Mouse (Mus musculus) hindbrain, embryonic 11.5 days (tissue): ENCODE results near the gene Dpp8. TPM values are rescaled to one million over a fixed set of nuclear protein-coding genes. Genes with fewer than 3 reads are reported as not detected.

Experiments
- ATAC-seq: fragments of 200-750 bp; cut with Nextera tagmentation; 2 replicates; pipeline ENCODE4 v1.8.0; 2017; ENCODE audit warnings: mild to moderate bottlenecking, moderate TSS enrichment, moderate library complexity; ENCODE audit not compliant: low FRiP score
- DNase-seq: peaks from one replicate; pipeline ENCODE4 v3.0.0-alpha.2; 2015; ENCODE audit warnings: low spot score
- H3K27ac ChIP-seq: fragments of 300-500 bp; sonication (generic); 2 replicates; pipeline ENCODE4 v1.5.1; 2014; ENCODE audit warnings: mild to moderate bottlenecking, low read depth, low read length
- H3K27me3 ChIP-seq: fragments of 300-500 bp; sonication (generic); 2 replicates; pipeline ENCODE4 v1.6.1; 2014; ENCODE audit warnings: mild to moderate bottlenecking, low read length, moderate library complexity, mixed read lengths; ENCODE audit not compliant: control insufficient read depth, insufficient read depth
- H3K36me3 ChIP-seq: fragments of 300-500 bp; sonication (generic); 2 replicates; pipeline ENCODE4 v1.6.1; 2014; ENCODE audit warnings: mild to moderate bottlenecking, low read length, moderate library complexity, mixed read lengths; ENCODE audit not compliant: control insufficient read depth, insufficient read depth
- H3K4me1 ChIP-seq: fragments of 300-500 bp; sonication (generic); replicated peaks from 2 replicates; pipeline ENCODE4 v1.6.1; 2014; ENCODE audit warnings: low read length, mixed read lengths; ENCODE audit not compliant: control insufficient read depth, insufficient read depth
- H3K4me2 ChIP-seq: fragments of 300-500 bp; sonication (generic); replicated peaks from 2 replicates; pipeline ENCODE4 v1.6.1; 2014; ENCODE audit warnings: mild to moderate bottlenecking, low read depth, low read length
- H3K4me3 ChIP-seq: fragments of 300-500 bp; sonication (generic); 2 replicates; pipeline ENCODE4 v1.5.1; 2014; ENCODE audit warnings: low read depth, low read length
- H3K9ac ChIP-seq: fragments of 300-500 bp; sonication (generic); 2 replicates; pipeline ENCODE4 v1.6.1; 2014; ENCODE audit warnings: low read depth, low read length
- H3K9me3 ChIP-seq: fragments of 300-500 bp; sonication (generic); 2 replicates; pipeline ENCODE4 v1.6.1; 2016; ENCODE audit warnings: low read length; ENCODE audit not compliant: control insufficient read depth
- WGBS: fragments of 180-500 bp; shearing (Covaris S2); extraction: QIAGEN DNeasy Blood & Tissue Kit; methylation state at CpG from one replicate; pipeline ENCODE4 v1.1.7; 2014; 5-methylcytosine and 5-hydroxymethylcytosine counted together
- polyA plus RNA-seq: library from polyadenylated mRNA; unstranded; fragments of >200 nt; fragmentation: Nextera tagmentation; extraction: Ambion mirVana; gene quantifications from 2 replicates; pipeline ENCODE4 v1.2.1, GENCODE M21; 2014

The Dpp8 gene
- polyA plus RNA-seq, 1 experiment from 2014 or later, result 35.4 TPM

DNA sequence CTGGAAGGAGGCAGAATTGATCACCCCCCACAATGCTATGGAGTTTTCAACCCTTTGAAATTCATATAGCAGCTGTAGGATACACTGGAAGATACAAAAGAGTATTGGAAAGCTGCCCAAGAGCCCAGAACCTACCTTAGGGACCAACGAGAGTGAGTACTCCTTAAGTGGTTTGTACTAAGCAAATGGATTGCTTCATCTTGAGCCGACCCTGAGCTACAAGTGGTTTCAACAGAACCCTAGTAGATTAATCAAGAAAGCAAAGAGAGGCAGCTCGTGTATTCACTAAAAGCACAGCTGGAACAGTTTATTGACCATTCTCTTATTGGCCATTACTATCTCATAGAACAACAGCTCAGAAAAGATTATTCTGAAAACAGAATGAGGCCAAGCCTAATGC, 13.1 kb upstream of the Dpp8 start:
- no peak overlapping the region for H3K27ac ChIP-seq
- WGBS, result 66% methylated on average over 3 of the region's 3 CpGs
- no peaks in the 10 kb centered on the region for H3K9me3 ChIP-seq
- no peak for DNase-seq
- H3K27me3 ChIP-seq, result no peaks in the 10 kb centered on the region
- H3K4me1 ChIP-seq, result peaks cover 7% of the 10 kb centered on the region
- H3K36me3 ChIP-seq, result no peaks in the 10 kb centered on the region
- no peak overlapping the region for H3K9ac ChIP-seq
- no peak overlapping the region for H3K4me2 ChIP-seq
- no peak overlapping the region for H3K4me3 ChIP-seq
- ATAC-seq, result no peak

DNA sequence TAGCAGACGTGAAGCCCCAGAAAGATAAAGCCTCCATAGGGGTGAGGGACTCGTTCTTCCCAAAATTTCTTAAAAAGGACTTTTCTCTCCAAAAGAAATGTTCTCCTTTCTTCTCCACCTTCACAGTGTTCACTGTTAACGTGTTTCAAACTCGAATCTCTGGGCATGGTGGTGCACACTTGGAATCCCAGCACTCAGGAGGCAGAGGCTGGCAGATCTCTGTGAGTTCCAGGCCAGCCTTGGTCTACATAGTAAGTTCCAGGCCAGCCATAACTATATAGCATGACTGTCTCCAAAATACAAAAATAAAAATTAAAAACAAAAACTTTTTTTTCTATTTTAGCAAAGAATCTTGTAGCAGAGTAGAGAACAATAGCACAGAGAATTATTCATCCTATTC, 12.1 kb upstream of the Dpp8 start:
- peaks cover 7% of the 10 kb centered on the region for H3K4me1 ChIP-seq
- ATAC-seq (no peak), DNase-seq (no peak)
- H3K9ac ChIP-seq, result no peak overlapping the region
- peak overlapping the region; percentile 59; the same call in 1 of the 2 replicates for H3K4me2 ChIP-seq
- no peaks in the 10 kb centered on the region for H3K27me3 ChIP-seq
- H3K36me3 ChIP-seq, result no peaks in the 10 kb centered on the region
- no peaks in the 10 kb centered on the region for H3K9me3 ChIP-seq
- H3K4me3 ChIP-seq, result peak overlapping the region; percentile 73
- H3K27ac ChIP-seq, result no peak overlapping the region
- 84% methylated on average over 4 of the region's 4 CpGs for WGBS

DNA sequence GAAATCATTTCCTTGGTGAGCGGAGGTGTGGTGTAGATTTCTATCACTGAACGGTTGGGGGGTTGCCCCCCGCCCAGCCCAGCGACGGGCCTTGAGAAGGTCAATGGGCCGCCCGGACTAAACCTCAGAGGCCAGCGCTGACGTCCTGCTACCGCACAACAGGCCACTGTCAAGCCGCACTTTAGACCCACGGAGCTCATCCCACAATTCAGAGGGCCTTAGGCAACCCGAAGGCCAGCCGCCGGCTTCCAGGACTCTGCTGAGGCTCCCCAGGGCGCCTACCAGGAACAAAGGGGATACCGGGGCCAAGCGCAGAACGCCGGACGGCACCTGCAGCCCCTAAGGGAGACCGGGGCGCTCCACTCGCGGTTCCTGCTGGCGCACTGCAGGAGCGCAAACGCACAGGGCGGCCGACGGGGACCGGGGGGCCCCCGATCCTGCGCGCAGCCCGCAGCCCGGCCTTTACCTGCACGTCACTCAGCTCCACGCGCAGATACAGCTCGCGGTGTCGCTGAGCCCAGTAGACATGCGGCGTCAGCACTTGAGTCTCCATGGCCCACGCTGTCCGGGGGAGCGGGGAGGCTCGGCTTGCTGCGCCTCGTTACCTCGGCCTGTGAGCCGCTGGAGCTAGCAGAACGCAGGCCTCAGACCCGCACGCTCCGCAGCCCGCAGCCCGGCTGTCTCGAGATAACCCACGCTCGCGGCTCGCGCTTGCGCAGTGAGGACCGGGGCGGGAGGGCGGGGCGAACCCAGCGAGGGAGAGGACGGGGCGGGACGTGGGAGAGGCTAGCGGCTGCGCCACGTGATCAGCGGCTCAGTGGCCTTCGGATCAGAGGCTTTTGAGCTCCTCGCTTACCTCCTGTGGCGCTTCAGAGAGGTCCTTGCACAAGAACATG, 11.0 kb upstream of the Dpp8 start, which contains the start of gene Hacd3:
TSS of gene Hacd3 (minus strand) at position 703 of the 896 bp plus-strand sequence.
- Histone ChIP-seq H3K9me3 (no peaks in the 10 kb centered on the region), H3K4me1 (peaks cover 7% of the 10 kb centered on the region), H3K9ac (peak within 1 kb of the TSS; percentile 89), H3K27ac (peak within 1 kb of the TSS; percentile 77), H3K4me3 (peak within 1 kb of the TSS; percentile 73), H3K4me2 (peak within 1 kb of the TSS; percentile 59), H3K36me3 (no peaks in the 10 kb centered on the region), H3K27me3 (no peaks in the 10 kb centered on the region)
- ATAC-seq (peak; percentile 93), DNase-seq (peak; percentile 94)
- under 1% methylated on average over 81 of the region's 81 CpGs for WGBS

DNA sequence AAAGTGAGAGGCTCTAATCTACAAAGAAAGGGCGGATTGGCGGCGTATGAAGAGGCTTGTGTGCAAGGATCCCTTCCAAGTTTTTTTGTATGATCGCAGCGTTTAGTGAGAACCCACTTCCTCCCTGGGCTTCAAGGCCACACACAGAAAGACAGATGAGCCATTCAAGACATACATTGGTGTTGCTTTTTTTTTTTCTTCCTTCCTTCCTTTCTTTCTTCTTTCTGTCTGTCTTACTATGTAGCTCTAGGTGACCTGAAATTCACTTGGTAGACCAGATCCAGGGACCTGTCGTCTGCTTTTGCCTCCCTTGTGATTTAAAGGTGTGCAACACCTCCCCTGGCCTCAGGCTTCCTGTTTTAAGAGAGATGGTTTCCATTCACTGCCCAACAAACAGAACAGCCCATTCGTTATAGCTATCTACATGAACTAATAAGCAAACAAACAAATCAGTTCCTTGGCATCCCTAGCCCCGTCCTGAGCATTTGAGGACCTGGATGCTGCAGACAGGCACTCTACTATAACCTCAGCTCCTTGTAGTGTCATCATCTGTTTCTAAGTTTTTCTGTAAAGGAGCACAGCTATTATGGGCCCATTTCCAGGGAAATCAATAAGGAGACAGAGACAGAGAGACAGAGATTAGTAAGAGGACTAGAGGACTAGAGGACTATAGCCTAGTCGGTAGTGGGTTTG, 10.2 kb upstream of the Dpp8 start:
- H3K9ac ChIP-seq, result peak overlapping the region; percentile 89
- H3K4me1 ChIP-seq, result peaks cover 7% of the 10 kb centered on the region
- no peaks in the 10 kb centered on the region for H3K36me3 ChIP-seq
- H3K27me3 ChIP-seq, result no peaks in the 10 kb centered on the region
- no peaks in the 10 kb centered on the region for H3K9me3 ChIP-seq
- H3K27ac ChIP-seq, result peak overlapping the region; percentile 77
- 22% methylated on average over 9 of the region's 9 CpGs for WGBS
- no peak; the same call in 1 of the 2 replicates for ATAC-seq
- no peak for DNase-seq
- peak overlapping the region; percentile 73 for H3K4me3 ChIP-seq
- peak overlapping the region; percentile 59 for H3K4me2 ChIP-seq

DNA sequence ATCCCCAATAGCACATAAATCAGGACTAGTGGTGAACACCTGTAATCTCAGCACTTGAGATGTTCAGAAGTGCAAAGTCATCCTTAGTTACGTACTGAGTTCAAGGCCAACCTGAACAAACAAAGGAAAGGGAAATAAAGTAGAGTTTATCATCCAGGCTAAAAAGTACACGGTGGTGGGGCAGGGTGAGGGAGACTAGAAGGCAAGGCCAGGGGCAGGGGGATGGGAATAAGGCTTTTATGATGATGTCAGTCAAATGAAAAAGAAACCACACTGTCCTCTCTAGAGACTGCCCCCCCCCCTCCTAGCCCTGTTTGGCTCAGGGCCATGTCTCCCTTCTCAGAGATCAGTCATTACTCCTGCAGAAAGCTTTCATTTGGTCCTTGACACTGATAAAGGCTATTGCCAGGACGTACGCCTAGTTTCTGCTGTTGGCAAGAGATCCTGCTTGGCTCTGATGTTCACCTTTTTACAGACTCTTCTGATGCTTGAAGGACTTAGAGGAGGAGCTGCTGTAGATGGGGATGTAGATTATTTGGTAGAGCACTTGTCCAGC, 9.6 kb upstream of the Dpp8 start:
- H3K27ac ChIP-seq, result no peak overlapping the region
- DNase-seq, result no peak
- ATAC-seq, result no peak
- WGBS, result 78% methylated on average over 4 of the region's 4 CpGs
- no peak overlapping the region for H3K4me2 ChIP-seq
- H3K9ac ChIP-seq, result no peak overlapping the region
- H3K4me3 ChIP-seq, result no peak overlapping the region
- H3K9me3 ChIP-seq, result no peaks in the 10 kb centered on the region
- peaks cover 7% of the 10 kb centered on the region; the same call in 1 of the 2 replicates for H3K4me1 ChIP-seq
- no peaks in the 10 kb centered on the region for H3K27me3 ChIP-seq
- H3K36me3 ChIP-seq, result no peaks in the 10 kb centered on the region

DNA sequence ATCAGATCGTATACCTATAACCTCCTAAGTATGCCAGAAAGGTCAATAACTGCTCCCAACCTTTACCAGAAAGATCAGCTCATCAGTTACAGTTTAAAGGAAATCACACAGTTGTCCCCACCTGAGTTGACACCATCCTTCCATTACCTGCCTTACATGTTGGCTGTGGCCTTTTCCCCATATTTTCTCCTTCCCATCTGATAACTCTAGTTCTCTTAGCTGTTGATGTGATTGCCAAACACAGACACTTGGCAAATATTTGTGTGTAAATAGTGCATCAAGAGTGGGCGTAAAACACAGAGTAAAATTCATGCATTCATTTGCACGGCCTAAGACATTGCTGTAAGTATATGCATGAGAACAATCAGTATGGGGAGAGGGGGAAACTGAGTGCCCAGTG, 8.8 kb upstream of the Dpp8 start:
- H3K9ac ChIP-seq, result no peak overlapping the region
- no peak overlapping the region for H3K4me2 ChIP-seq
- no peaks in the 10 kb centered on the region for H3K27me3 ChIP-seq
- no peaks in the 10 kb centered on the region for H3K9me3 ChIP-seq
- no peaks in the 10 kb centered on the region for H3K36me3 ChIP-seq
- ATAC-seq (no peak), DNase-seq (no peak)
- 89% methylated on average over 3 of the region's 3 CpGs for WGBS
- H3K4me1 ChIP-seq, result peaks cover 7% of the 10 kb centered on the region; the same call in 1 of the 2 replicates
- H3K27ac ChIP-seq, result no peak overlapping the region
- H3K4me3 ChIP-seq, result no peak overlapping the region

DNA sequence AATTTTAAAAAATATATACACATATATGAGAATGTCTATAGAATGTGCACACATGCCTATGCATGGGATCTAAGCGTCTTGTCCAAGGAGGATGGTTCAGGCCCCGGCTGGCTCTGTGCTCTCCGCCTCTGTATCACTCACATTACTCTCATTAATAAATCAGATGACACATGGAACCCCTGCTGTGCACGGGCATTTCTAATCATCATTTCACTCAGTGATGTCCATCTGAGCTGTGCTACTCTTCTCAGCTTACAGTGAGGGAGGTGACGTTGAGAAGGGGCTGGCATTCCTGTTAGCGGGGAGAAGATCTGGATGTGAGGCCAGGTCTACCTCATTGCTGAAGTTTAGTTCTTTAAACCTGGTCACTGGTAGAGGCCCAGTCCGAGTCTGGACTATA, 5.0 kb upstream of the Dpp8 start:
- WGBS, result 79% methylated on average over 7 of the region's 7 CpGs
- Histone ChIP-seq H3K9me3 (no peaks in the 10 kb centered on the region), H3K27ac (no peak overlapping the region), H3K27me3 (no peaks in the 10 kb centered on the region), H3K9ac (no peak overlapping the region), H3K36me3 (no peaks in the 10 kb centered on the region), H3K4me1 (no peaks in the 10 kb centered on the region), H3K4me2 (no peak overlapping the region), H3K4me3 (no peak overlapping the region)
- no peak for DNase-seq
- ATAC-seq, result no peak

DNA sequence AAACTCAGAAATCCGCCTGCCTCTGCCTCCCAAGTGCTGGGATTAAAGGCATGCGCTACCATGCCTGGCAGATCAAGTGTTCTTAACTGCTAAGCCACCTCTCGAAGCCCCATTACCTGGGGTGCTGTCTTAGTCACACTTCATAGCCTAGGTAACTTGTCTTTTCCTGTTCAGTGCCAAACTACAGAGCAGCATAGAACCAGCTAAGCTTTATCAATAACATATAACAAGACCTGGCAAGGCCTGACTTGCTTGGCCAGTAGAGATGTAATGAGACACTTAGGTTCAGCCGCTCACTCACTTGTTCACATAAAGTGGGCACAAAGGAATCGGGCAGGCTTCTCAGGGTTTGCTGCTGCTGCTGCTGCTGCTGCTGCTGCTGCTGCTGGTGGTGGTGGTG, 3.9 kb upstream of the Dpp8 start:
- no peak for ATAC-seq
- no peaks in the 10 kb centered on the region for H3K36me3 ChIP-seq
- no peaks in the 10 kb centered on the region for H3K9me3 ChIP-seq
- WGBS, result 96% methylated on average over 5 of the region's 5 CpGs
- H3K27me3 ChIP-seq, result no peaks in the 10 kb centered on the region
- H3K4me1 ChIP-seq, result no peaks in the 10 kb centered on the region
- H3K27ac ChIP-seq, result no peak overlapping the region
- DNase-seq, result no peak
- no peak overlapping the region for H3K4me3 ChIP-seq
- H3K4me2 ChIP-seq, result no peak overlapping the region
- no peak overlapping the region for H3K9ac ChIP-seq
